Mouse (Mus musculus): ENCODE data around the gene Slpi. TPM values are rescaled to one million over a fixed set of nuclear protein-coding genes. Genes with fewer than 3 reads are reported as not detected.

Gene Slpi
- polyA plus RNA-seq, 1 experiment from 2014 or later, result 1.2 TPM

- H3K4me3 ChIP-seq, result peak overlapping the region; percentile 39
- peak overlapping the region; percentile 57 for H3K9ac ChIP-seq
- no peaks in the 10 kb centered on the region for H3K36me3 ChIP-seq
- no peaks in the 10 kb centered on the region for H3K9me3 ChIP-seq (replicated peaks)
- ATAC-seq (ENCODE audit: low FRiP score), result peak; percentile 49
- peaks cover 15% of the 10 kb centered on the region for H3K4me1 ChIP-seq
- 1% methylated on average over 30 of the region's 30 CpGs for WGBS
- peak overlapping the region; percentile 56 for H3K4me2 ChIP-seq (replicated peaks)
- peaks cover 32% of the 10 kb centered on the region for H3K27me3 ChIP-seq
- H3K27ac ChIP-seq, result peak overlapping the region; percentile 71
Observed at GRCm38 (mm10) chr2:164389499-164389898, 604 bp upstream of the Slpi start.

DNA sequence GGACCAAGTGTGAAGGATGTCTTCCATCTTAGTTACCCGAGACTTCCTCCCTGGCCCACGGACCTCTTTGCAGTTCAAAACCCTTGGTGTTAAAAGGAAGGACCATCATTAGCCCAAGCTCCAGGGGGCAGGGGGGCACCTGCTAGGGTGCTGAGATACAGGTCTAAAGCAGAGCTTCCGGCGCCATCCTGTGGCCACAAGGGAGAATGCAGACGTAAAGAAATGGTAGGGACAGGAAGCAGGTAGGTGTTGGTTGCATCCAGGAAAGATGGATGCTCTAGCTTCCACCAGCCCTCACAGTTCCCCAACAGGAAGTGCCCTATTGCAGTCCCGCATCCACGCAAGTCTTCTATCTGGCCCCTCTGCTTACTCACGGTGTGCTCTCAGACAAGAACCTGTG is 1.9 kb downstream of the Slpi start:
- no peak overlapping the region for H3K9ac ChIP-seq
- no peaks in the 10 kb centered on the region for H3K9me3 ChIP-seq (replicated peaks)
- no peak for ATAC-seq (ENCODE audit: low FRiP score)
- peaks cover 18% of the 10 kb centered on the region for H3K4me1 ChIP-seq
- H3K36me3 ChIP-seq, result no peaks in the 10 kb centered on the region
- peaks cover 26% of the 10 kb centered on the region for H3K27me3 ChIP-seq
- H3K27ac ChIP-seq, result no peak overlapping the region
- no peak overlapping the region for H3K4me3 ChIP-seq
- 17% methylated on average over 8 of the region's 8 CpGs for WGBS
- H3K4me2 ChIP-seq (replicated peaks), result no peak overlapping the region

GRCm38 (mm10) chr2:164385927-164386763 is 2.8 kb downstream of the Slpi start:
- H3K4me3 ChIP-seq, result no peak overlapping the region
- no peaks in the 10 kb centered on the region for H3K36me3 ChIP-seq
- WGBS, result 11% methylated on average over 16 of the region's 18 CpGs
- no peaks in the 10 kb centered on the region for H3K9me3 ChIP-seq (replicated peaks)
- H3K4me2 ChIP-seq (replicated peaks), result peak overlapping the region; percentile 19
- peaks cover 26% of the 10 kb centered on the region for H3K27me3 ChIP-seq
- peak; percentile 83 for ATAC-seq (ENCODE audit: low FRiP score)
- peaks cover 18% of the 10 kb centered on the region for H3K4me1 ChIP-seq
- peak overlapping the region; percentile 1; the same call in 1 of the 2 replicates for H3K27ac ChIP-seq
- H3K9ac ChIP-seq, result no peak overlapping the region

DNA sequence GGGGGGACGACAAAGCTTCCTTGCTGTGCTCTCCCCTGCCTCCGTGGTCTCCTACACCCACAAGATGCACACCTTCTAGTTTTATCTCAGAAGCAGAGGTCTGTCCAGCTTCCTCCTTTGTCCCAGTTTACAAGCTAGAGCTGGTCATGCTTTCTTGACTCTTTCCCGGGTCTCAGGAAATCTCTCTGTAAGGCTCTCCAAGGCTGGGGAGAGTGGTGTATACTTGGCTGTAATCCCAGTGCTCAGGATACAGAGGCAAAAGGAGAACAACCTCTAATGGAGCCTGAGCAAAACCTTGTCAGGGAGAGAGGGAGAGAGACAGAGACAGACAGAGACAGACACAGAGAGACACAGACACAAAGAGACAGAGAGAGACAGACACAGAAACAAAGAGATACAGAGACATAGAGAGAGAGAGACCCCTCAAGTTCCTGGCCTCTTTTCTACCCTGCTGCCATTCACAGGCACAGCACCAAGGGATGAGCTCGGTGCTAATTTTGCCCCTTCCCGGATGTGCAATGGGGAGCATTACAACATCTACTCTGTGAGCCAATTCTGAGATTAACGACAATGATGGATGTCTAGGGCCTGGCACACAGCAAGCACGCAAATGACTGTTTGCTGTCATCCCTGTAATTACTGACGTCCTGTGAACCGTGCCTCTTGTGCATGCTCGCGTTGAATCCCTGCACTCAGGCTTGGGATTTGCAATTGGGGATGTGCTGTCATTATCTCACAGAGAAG is 5.1 kb downstream of the Slpi start:
- ATAC-seq (ENCODE audit: low FRiP score), result no peak
- Histone ChIP-seq H3K9ac (no peak overlapping the region), H3K9me3 (replicated peaks) (no peaks in the 10 kb centered on the region), H3K36me3 (no peaks in the 10 kb centered on the region), H3K27ac (no peak overlapping the region), H3K27me3 (peaks cover 16% of the 10 kb centered on the region), H3K4me2 (replicated peaks) (no peak overlapping the region), H3K4me3 (no peak overlapping the region), H3K4me1 (peaks cover 14% of the 10 kb centered on the region)
- WGBS, result 65% methylated on average over 11 of the region's 11 CpGs

DNA sequence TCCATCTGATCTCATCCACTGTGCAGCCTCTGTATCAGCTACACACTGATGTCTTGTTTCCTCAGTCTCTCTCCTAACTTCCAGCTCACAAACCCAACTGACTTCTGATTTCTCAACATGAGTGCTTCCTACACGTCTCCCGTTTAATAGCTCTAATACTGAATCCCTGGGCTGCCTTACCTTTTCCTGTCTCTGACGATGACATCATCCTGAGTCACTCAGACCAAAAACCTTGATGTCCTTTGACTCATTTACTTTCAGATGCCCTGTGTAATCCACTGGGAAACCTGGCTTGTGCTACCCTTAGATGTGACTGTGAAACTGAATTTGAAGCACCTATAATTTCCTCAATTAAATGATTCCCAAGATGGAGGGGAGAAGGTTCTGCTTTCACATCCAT is 5.9 kb downstream of the Slpi start:
- Histone ChIP-seq H3K4me1 (peaks cover 14% of the 10 kb centered on the region), H3K9me3 (replicated peaks) (no peaks in the 10 kb centered on the region), H3K27me3 (peaks cover 8% of the 10 kb centered on the region), H3K4me2 (replicated peaks) (no peak overlapping the region), H3K27ac (no peak overlapping the region), H3K36me3 (no peaks in the 10 kb centered on the region), H3K4me3 (no peak overlapping the region), H3K9ac (no peak overlapping the region)
- WGBS, result 84% methylated on average over 3 of the region's 3 CpGs
- no peak for ATAC-seq (ENCODE audit: low FRiP score)

GRCm38 (mm10) chr2:164381726-164382125 is 7.2 kb downstream of the Slpi start:
- no peak overlapping the region for H3K27ac ChIP-seq
- no peaks in the 10 kb centered on the region for H3K27me3 ChIP-seq
- no peak overlapping the region for H3K4me2 ChIP-seq (replicated peaks)
- H3K36me3 ChIP-seq, result no peaks in the 10 kb centered on the region
- no peak overlapping the region for H3K4me3 ChIP-seq
- H3K9me3 ChIP-seq (replicated peaks), result no peaks in the 10 kb centered on the region
- ATAC-seq (ENCODE audit: low FRiP score), result no peak
- WGBS, result 77% methylated on average over 8 of the region's 8 CpGs
- H3K9ac ChIP-seq, result no peak overlapping the region
- H3K4me1 ChIP-seq, result peaks cover 14% of the 10 kb centered on the region

GRCm38 (mm10) chr2:164377478-164378426 is 11.1 kb downstream of the Slpi start:
- no peak for ATAC-seq (ENCODE audit: low FRiP score)
- Histone ChIP-seq H3K4me2 (replicated peaks) (no peak overlapping the region), H3K27me3 (no peaks in the 10 kb centered on the region), H3K9ac (no peak overlapping the region), H3K4me1 (no peaks in the 10 kb centered on the region), H3K36me3 (no peaks in the 10 kb centered on the region), H3K9me3 (replicated peaks) (no peaks in the 10 kb centered on the region), H3K4me3 (no peak overlapping the region), H3K27ac (no peak overlapping the region)
- 88% methylated on average over 15 of the region's 15 CpGs for WGBS

- no peaks in the 10 kb centered on the region for H3K4me1 ChIP-seq
- H3K4me2 ChIP-seq (replicated peaks), result no peak overlapping the region
- no peaks in the 10 kb centered on the region for H3K27me3 ChIP-seq
- no peak overlapping the region for H3K9ac ChIP-seq
- H3K36me3 ChIP-seq, result no peaks in the 10 kb centered on the region
- 67% methylated on average over 4 of the region's 4 CpGs for WGBS
- H3K4me3 ChIP-seq, result no peak overlapping the region
- ATAC-seq (ENCODE audit: low FRiP score), result no peak
- no peaks in the 10 kb centered on the region for H3K9me3 ChIP-seq (replicated peaks)
- H3K27ac ChIP-seq, result no peak overlapping the region
Observed at GRCm38 (mm10) chr2:164373187-164373586, 15.7 kb downstream of the Slpi start.

DNA sequence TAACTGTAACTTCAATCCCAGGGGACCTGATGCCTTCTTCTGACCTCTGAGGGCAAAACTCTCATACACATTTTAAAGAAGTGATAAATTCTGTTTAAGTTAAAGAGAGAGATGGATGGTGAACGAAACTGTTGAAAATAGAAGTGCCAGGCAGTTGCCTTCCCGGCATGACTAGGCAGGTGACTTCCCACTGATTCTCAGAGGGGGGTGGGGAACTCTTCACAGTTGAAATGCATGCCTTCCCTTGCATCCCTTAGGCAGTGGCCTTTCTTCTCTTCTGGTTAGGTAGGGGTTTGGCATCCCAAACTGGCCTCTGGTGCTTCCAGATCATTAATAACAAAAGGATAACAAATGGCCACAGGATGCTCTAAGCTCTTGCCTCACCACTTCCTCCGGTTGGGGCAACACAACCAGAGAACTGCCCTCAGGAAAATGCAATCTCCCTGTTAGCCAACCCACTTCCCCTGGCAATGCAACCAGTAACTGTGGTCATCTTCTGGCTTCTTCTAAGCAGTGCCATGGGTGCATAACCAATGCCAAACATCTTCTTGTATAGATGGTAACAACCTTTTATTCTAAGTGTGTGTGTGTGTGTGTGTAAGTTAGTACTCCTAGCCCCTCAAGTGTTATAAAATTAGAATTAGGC is 16.4 kb downstream of the Slpi start:
- no peak overlapping the region for H3K9ac ChIP-seq
- ATAC-seq (ENCODE audit: low FRiP score), result no peak
- no peak overlapping the region for H3K27ac ChIP-seq
- H3K27me3 ChIP-seq, result no peaks in the 10 kb centered on the region
- H3K9me3 ChIP-seq (replicated peaks), result no peaks in the 10 kb centered on the region
- WGBS, result 30% methylated on average over 3 of the region's 3 CpGs
- no peaks in the 10 kb centered on the region for H3K4me1 ChIP-seq
- H3K36me3 ChIP-seq, result no peaks in the 10 kb centered on the region
- no peak overlapping the region for H3K4me3 ChIP-seq
- no peak overlapping the region for H3K4me2 ChIP-seq (replicated peaks)

DNA sequence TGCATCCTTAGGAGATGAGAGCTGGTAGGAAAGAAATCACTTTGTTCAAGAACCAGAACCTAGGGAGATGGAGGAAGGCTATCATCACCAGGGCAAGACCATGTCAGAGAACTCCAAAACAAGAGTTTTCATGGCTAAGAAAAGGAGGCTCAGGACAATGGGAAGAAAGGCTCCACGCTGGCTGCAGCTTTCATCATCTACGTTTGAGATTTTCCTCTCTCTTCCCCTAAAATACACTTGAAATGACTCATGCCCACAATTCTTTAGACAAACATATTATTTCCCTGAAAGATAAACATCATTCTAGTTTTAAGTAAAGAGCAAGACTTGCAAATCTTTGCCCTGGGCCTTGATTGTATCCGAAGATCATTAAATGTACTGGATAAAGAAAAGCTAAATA is 17.5 kb downstream of the Slpi start:
- Histone ChIP-seq H3K27me3 (no peaks in the 10 kb centered on the region), H3K4me1 (no peaks in the 10 kb centered on the region), H3K4me2 (replicated peaks) (no peak overlapping the region), H3K27ac (no peak overlapping the region), H3K9me3 (replicated peaks) (no peaks in the 10 kb centered on the region), H3K36me3 (no peaks in the 10 kb centered on the region), H3K4me3 (no peak overlapping the region), H3K9ac (no peak overlapping the region)
- WGBS, result 85% methylated on average over 3 of the region's 3 CpGs
- ATAC-seq (ENCODE audit: low FRiP score), result no peak

GRCm38 (mm10) chr2:164368620-164369105 is 20.2 kb downstream of the Slpi start:
- ATAC-seq (ENCODE audit: low FRiP score), result no peak
- WGBS, result 76% methylated on average over 6 of the region's 6 CpGs

More at GRCm38 (mm10) chr2:164368620-164369105, 20.2 kb downstream of the Slpi start:
- Histone ChIP-seq H3K4me2 (replicated peaks) (no peak overlapping the region), H3K9ac (no peak overlapping the region), H3K9me3 (replicated peaks) (no peaks in the 10 kb centered on the region), H3K4me3 (no peak overlapping the region), H3K36me3 (no peaks in the 10 kb centered on the region), H3K4me1 (no peaks in the 10 kb centered on the region), H3K27me3 (no peaks in the 10 kb centered on the region), H3K27ac (no peak overlapping the region)
